Mouse (Mus musculus): ENCODE results near the gene Dpp7. TPM values are rescaled to one million over a fixed set of nuclear protein-coding genes. Genes with fewer than 3 reads are reported as not detected.
A peak's percentile ranks its signal among the peaks of the same experiment; 100 is the strongest.

The Dpp7 gene
- total RNA-seq, 2 experiments from 2014 or later: 7.9 to 9.5 TPM

GRCm38 (mm10) chr2:25369996-25370395, 13.8 kb upstream of the Dpp7 start:
- no peak for DNase-seq

GRCm38 (mm10) chr2:25365091-25365761, 9.1 kb upstream of the Dpp7 start, which contains the start of gene Uap1l1:
Gene Uap1l1, minus strand, starts transcription at chr2:25365682.
- peak; percentile 82 for DNase-seq

- DNase-seq: no peak
These were observed 8.6 kb upstream of the Dpp7 start for GRCm38 (mm10) chr2:25364761-25365090.

GRCm38 (mm10) chr2:25364313-25364712, 8.2 kb upstream of the Dpp7 start:
- DNase-seq: no peak

GRCm38 (mm10) chr2:25363478-25364178, 7.5 kb upstream of the Dpp7 start:
- DNase-seq: no peak

GRCm38 (mm10) chr2:25359848-25360247, 3.7 kb upstream of the Dpp7 start:
- DNase-seq: no peak

GRCm38 (mm10) chr2:25355419-25356066, 616 bp downstream of the Dpp7 start:
- DNase-seq: no peak

GRCm38 (mm10) chr2:25354211-25354610, 1.9 kb downstream of the Dpp7 start:
- DNase-seq: no peak

GRCm38 (mm10) chr2:25350701-25351100, 5.5 kb downstream of the Dpp7 start:
- DNase-seq: no peak

GRCm38 (mm10) chr2:25349499-25349898, 6.7 kb downstream of the Dpp7 start:
- DNase-seq: no peak

- DNase-seq: no peak
These were observed 8.0 kb downstream of the Dpp7 start for GRCm38 (mm10) chr2:25348162-25348561.

- no peak for DNase-seq
These were observed 17.9 kb downstream of the Dpp7 start for GRCm38 (mm10) chr2:25338303-25338702.

GRCm38 (mm10) chr2:25333569-25333968, 22.6 kb downstream of the Dpp7 start:
- no peak for DNase-seq

- DNase-seq: peak; percentile 99
These were observed 23.6 kb downstream of the Dpp7 start, which contains the start of gene Man1b1 for GRCm38 (mm10) chr2:25332286-25333160. Gene Man1b1, plus strand, starts transcription at chr2:25332338.

GRCm38 (mm10) chr2:25331470-25331869, 24.7 kb downstream of the Dpp7 start:
- no peak for DNase-seq

GRCm38 (mm10) chr2:25328440-25328839, 27.7 kb downstream of the Dpp7 start:
- DNase-seq: no peak

GRCm38 (mm10) chr2:25326036-25326435, 30.1 kb downstream of the Dpp7 start:
- DNase-seq: no peak

GRCm38 (mm10) chr2:25320084-25320483, 36.1 kb downstream of the Dpp7 start:
- DNase-seq: no peak

- DNase-seq: peak; percentile 79
These were observed 37.0 kb downstream of the Dpp7 start, which contains the start of gene Grin1 for GRCm38 (mm10) chr2:25318971-25319773. Gene Grin1, minus strand, starts transcription at chr2:25319187.

- no peak for DNase-seq
These were observed 37.8 kb downstream of the Dpp7 start for GRCm38 (mm10) chr2:25318119-25318966.

All from gastrocnemius, postnatal 10 days (tissue).